21 mouse cellular contexts compared by ENCODE assay signal in genomic region chr9:58371914-58372313, GRCm38 (mm10). TPM values are rescaled to one million over a fixed set of nuclear protein-coding genes. Genes with fewer than 3 reads are reported as not detected.
"Had no signal": no experiment of that assay in that cellular context is flagged by ENCODE, and none has a peak within 500 bp of the region (broad histone marks: within the 10 kb centered on the region; RNA-seq: fewer than 3 reads in every experiment).

No protein-coding gene starts in this region.

- DNase-seq: kidney, adult 2 months; kidney, postnatal 36 days; layer of hippocampus, adult 9-11 months; layer of hippocampus, postnatal 36 days; lung, adult 2 months; lung, postnatal 36 days; thymus, adult 18-20 months; thymus, postnatal 14 days had no signal

- H3K9me3 ChIP-seq: kidney, embryonic 15.5 days; liver, embryonic 15.5 days; midbrain, embryonic 15.5 days; neural tube, embryonic 13.5 days; stomach, embryonic 15.5 days had no signal

- ATAC-seq: lung, postnatal 0 days; midbrain, embryonic 15.5 days had no signal

- H3K36me3 ChIP-seq: kidney, embryonic 15.5 days; liver, embryonic 15.5 days; midbrain, embryonic 15.5 days; neural tube, embryonic 13.5 days; stomach, embryonic 15.5 days had no signal

- H3K9ac ChIP-seq: kidney, embryonic 15.5 days; liver, embryonic 15.5 days; midbrain, embryonic 15.5 days; neural tube, embryonic 13.5 days; stomach, embryonic 15.5 days had no signal

- H3K4me3 ChIP-seq: kidney, embryonic 15.5 days; liver, embryonic 15.5 days; midbrain, embryonic 15.5 days; neural tube, embryonic 13.5 days; stomach, embryonic 15.5 days had no signal

- H3K4me1 ChIP-seq: liver, embryonic 15.5 days; stomach, embryonic 15.5 days had no signal

- H3K27ac ChIP-seq: kidney, embryonic 15.5 days; liver, embryonic 15.5 days; midbrain, embryonic 15.5 days; neural tube, embryonic 13.5 days; stomach, embryonic 15.5 days had no signal

- H3K27me3 ChIP-seq: liver, embryonic 15.5 days; midbrain, embryonic 15.5 days; neural tube, embryonic 13.5 days; stomach, embryonic 15.5 days had no signal

- H3K4me2 ChIP-seq: kidney, embryonic 15.5 days; liver, embryonic 11.5 days; liver, embryonic 15.5 days; midbrain, embryonic 11.5 days; midbrain, embryonic 15.5 days; neural tube, embryonic 13.5 days; stomach, embryonic 15.5 days had no signal

RNA-seq across cellular contexts. Expression of gene Tbc1d21, which starts 1.7 kb away (rescaled TPM):
- total RNA-seq: layer of hippocampus, adult 18-20 months; layer of hippocampus, postnatal 36 days; left cerebral cortex, postnatal 36 days; megakaryocyte progenitor cell, adult 5-6 weeks had no signal
- polyA plus RNA-seq: kidney, adult 2 months; kidney, embryonic 15.5 days; limb, embryonic 14.5 days; liver, embryonic 11.5 days; liver, embryonic 15.5 days; lung, adult 2 months; lung, postnatal 0 days; midbrain, embryonic 11.5 days; midbrain, embryonic 15.5 days; neural tube, embryonic 13.5 days; spleen, adult 2 months; stomach, embryonic 15.5 days had no signal

RNA-seq across cellular contexts. Expression of gene Loxl1, which starts 58.9 kb away (rescaled TPM):
- total RNA-seq: megakaryocyte progenitor cell, adult 5-6 weeks had no signal
